Mouse (Mus musculus) thymus, adult 2 months (tissue): Measurements from ENCODE around the gene Phc1. TPM values are rescaled to one million over a fixed set of nuclear protein-coding genes. Genes with fewer than 3 reads are reported as not detected.

Experiments used
- DNase-seq: peaks from one replicate; pipeline ENCODE4 v3.0.0; 2021
- H3K27ac ChIP-seq: fragments of 200-500 bp; 2 replicates; pipeline ENCODE4 v1.5.1; 2012; ENCODE audit warnings: low read length, control low read depth; ENCODE audit not compliant: control insufficient read depth, insufficient read depth
- H3K27me3 ChIP-seq: fragments of 200-500 bp; 2 replicates; pipeline ENCODE4 v1.6.1; 2012; ENCODE audit warnings: mild to moderate bottlenecking, low read length, moderate library complexity, mixed read lengths; ENCODE audit not compliant: control insufficient read depth, insufficient read depth
- H3K36me3 ChIP-seq: fragments of 200-500 bp; 2 replicates; pipeline ENCODE4 v1.6.1; 2012; ENCODE audit warnings: mild to moderate bottlenecking, low read length, moderate library complexity; ENCODE audit not compliant: control insufficient read depth, insufficient read depth
- H3K4me1 ChIP-seq: fragments of 200-500 bp; replicated peaks from 2 replicates; pipeline ENCODE4 v1.6.1; 2012; ENCODE audit warnings: low read length; ENCODE audit not compliant: control insufficient read depth, insufficient read depth
- H3K4me3 ChIP-seq: fragments of 200-500 bp; 2 replicates; pipeline ENCODE4 v1.5.1; 2012; ENCODE audit warnings: mild to moderate bottlenecking, low read length, control low read depth, moderate library complexity; ENCODE audit not compliant: control insufficient read depth, insufficient read depth
- CTCF ChIP-seq: fragments of 200-500 bp; IDR thresholded peaks from 2 replicates; pipeline ENCODE4 v1.5.1; 2012; ENCODE audit warnings: mild to moderate bottlenecking, control low read depth, low read length, moderate library complexity, borderline replicate concordance; ENCODE audit not compliant: control insufficient read depth, poor library complexity, insufficient read depth; ENCODE audit errors: extremely low read depth
- POLR2A ChIP-seq: fragments of 200-500 bp; IDR thresholded peaks from 2 replicates; pipeline ENCODE4 v1.6.1; 2012; ENCODE audit warnings: mild to moderate bottlenecking, low read length, control low read depth, moderate library complexity; ENCODE audit not compliant: control insufficient read depth, poor library complexity, insufficient read depth; ENCODE audit errors: extremely low read depth
- WGBS: fragments of 180-500 bp; shearing (Covaris S2); methylation state at CpG from one replicate; pipeline ENCODE4 v1.1.7; 2018; 5-methylcytosine and 5-hydroxymethylcytosine counted together
- polyA plus RNA-seq: library from polyadenylated mRNA; depleted of rRNA; stranded (reverse); fragments of >200 nt; gene quantifications from 2 replicates; pipeline ENCODE4 v1.2.3, GENCODE M21; 2012

Gene Phc1
- polyA plus RNA-seq, 1 experiment = 107 TPM

- DNase-seq = no peak
- WGBS = 90% methylated on average over 12 of the region's 12 CpGs
- H3K4me1 ChIP-seq = peaks cover 4% of the 10 kb centered on the region
Observed at GRCm38 (mm10) chr6:122304790-122305555, 35.4 kb downstream of the Phc1 start.

DNA sequence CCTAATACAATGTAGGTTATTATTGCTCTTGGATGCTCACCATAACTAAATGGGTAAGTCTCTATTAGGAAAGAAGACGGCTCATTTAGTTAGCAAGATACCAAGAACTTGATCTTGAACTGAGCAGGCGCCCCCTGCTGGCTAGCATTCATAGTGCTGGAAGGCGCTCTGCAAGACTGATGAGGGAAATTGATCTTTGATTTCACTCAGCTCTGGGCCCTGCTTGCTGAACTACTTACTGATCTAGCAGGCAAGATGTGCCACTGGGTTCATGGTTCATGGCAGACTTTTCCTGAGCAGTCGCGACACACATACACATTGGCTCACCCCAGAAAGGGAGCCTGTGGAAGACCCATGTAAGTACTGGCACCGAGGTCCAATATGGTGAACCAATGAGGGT lies 36.0 kb downstream of the Phc1 start:
- Histone ChIP-seq H3K4me1 (peaks cover under 1% of the 10 kb centered on the region), H3K27me3 (no peaks in the 10 kb centered on the region), H3K27ac (no peak overlapping the region), H3K36me3 (no peaks in the 10 kb centered on the region), H3K4me3 (no peak overlapping the region)
- TF ChIP-seq POLR2A (no peak), CTCF (peak; percentile 38; the same call in 1 of the 2 replicates)
- peak; percentile 76 for DNase-seq
- 41% methylated on average over 6 of the region's 6 CpGs for WGBS

More at GRCm38 (mm10) chr6:122304790-122305555, 35.4 kb downstream of the Phc1 start:
- Histone ChIP-seq H3K27me3 (no peaks in the 10 kb centered on the region), H3K27ac (no peak overlapping the region), H3K4me3 (no peak overlapping the region), H3K36me3 (no peaks in the 10 kb centered on the region)
- TF ChIP-seq CTCF (no peak), POLR2A (no peak)

DNA sequence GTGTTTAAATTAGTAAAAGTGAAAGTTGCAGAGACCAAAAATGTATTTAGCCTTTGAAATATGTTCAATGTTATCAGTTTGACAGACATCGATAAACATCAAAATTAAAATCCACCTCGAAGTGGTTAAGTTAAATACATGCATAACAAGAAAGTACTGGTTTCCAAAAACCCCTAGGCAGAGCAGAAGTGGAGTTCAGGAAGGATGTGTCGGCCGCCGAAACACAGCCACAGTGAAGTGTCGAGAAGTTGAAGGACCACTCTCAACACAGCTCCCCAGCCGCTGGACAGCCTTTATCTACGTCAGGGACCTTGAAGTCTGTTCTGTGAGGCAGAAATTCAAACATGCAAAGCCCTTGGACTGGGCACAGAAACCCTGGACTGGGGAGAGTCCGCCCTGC lies 36.8 kb downstream of the Phc1 start:
- no peak overlapping the region for H3K4me3 ChIP-seq
- H3K4me1 ChIP-seq = no peaks in the 10 kb centered on the region; the same call in 1 of the 2 replicates
- no peaks in the 10 kb centered on the region for H3K36me3 ChIP-seq
- H3K27ac ChIP-seq = no peak overlapping the region
- H3K27me3 ChIP-seq = no peaks in the 10 kb centered on the region
- no peak for DNase-seq
- no peak for TF ChIP-seq POLR2A
- TF ChIP-seq CTCF = no peak
- 59% methylated on average over 9 of the region's 9 CpGs for WGBS

DNA sequence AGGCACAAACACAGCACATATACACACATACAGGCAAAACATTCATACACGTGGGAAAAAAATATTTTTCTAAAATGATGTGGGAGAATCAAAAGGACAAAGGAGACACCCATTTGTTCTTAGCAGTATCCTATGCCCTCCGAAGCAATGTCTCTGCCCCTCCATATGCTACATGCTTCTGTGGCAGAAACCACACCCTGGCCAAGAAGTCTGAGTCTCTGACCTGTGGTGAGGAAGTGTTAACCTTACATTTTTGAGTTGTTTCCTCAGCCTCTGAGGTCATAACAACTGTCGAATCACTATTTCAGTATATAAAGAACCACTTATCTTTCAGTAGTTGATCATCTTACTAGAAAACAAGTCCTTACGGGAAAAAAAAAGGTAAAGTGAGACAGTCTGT lies 37.7 kb downstream of the Phc1 start:
- H3K4me1 ChIP-seq = no peaks in the 10 kb centered on the region; the same call in none of the 2 replicates

DNA sequence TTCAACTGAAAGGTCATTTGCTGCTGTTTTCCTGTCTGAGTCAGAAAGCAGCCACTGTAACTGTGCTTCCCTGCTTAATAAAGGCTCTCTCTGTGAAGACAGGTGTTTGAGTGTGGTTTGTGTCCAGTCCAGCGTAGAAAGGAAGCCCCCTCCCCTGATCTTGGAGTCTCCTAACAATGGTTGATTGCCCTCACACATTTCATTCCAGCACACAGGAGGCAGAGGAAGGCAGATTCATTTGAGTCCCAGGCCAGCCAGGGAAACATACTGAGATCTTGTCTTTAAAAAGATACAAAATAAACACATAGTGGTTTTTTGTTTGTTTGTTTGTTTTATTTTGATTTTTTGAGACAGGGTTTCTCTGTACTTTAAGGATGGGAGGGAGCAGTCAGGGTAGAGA lies 38.2 kb downstream of the Phc1 start:
- no peak for DNase-seq
- no peaks in the 10 kb centered on the region for H3K27me3 ChIP-seq
- 94% methylated on average over 1 of the region's 1 CpGs for WGBS
- TF ChIP-seq CTCF (no peak), POLR2A (no peak)
- H3K27ac ChIP-seq = no peak overlapping the region
- no peak overlapping the region for H3K4me3 ChIP-seq
- H3K4me1 ChIP-seq = no peaks in the 10 kb centered on the region; the same call in none of the 2 replicates
- no peaks in the 10 kb centered on the region for H3K36me3 ChIP-seq

More for the DNA sequence above, 37.7 kb downstream of the Phc1 start:
- H3K36me3 ChIP-seq = no peaks in the 10 kb centered on the region
- no peak for DNase-seq
- 55% methylated on average over 4 of the region's 4 CpGs for WGBS
- TF ChIP-seq CTCF = no peak
- TF ChIP-seq POLR2A = no peak
- H3K27ac ChIP-seq = no peak overlapping the region
- no peaks in the 10 kb centered on the region for H3K27me3 ChIP-seq
- no peak overlapping the region for H3K4me3 ChIP-seq

- 79% methylated on average over 3 of the region's 3 CpGs for WGBS
Observed at GRCm38 (mm10) chr6:122299621-122300133, 40.7 kb downstream of the Phc1 start.

GRCm38 (mm10) chr6:122298223-122298609 lies 42.1 kb downstream of the Phc1 start:
- no peak overlapping the region for H3K4me3 ChIP-seq
- DNase-seq = no peak
- no peak overlapping the region for H3K27ac ChIP-seq
- no peak for TF ChIP-seq CTCF
- no peak for TF ChIP-seq POLR2A
- WGBS = 69% methylated on average over 4 of the region's 4 CpGs
- no peaks in the 10 kb centered on the region; the same call in 1 of the 2 replicates for H3K4me1 ChIP-seq
- no peaks in the 10 kb centered on the region for H3K36me3 ChIP-seq
- no peaks in the 10 kb centered on the region for H3K27me3 ChIP-seq

More at GRCm38 (mm10) chr6:122299621-122300133, 40.7 kb downstream of the Phc1 start:
- no peak overlapping the region for H3K27ac ChIP-seq
- no peaks in the 10 kb centered on the region; the same call in none of the 2 replicates for H3K4me1 ChIP-seq
- no peak overlapping the region for H3K4me3 ChIP-seq
- DNase-seq = no peak
- H3K27me3 ChIP-seq = no peaks in the 10 kb centered on the region
- no peaks in the 10 kb centered on the region for H3K36me3 ChIP-seq
- TF ChIP-seq CTCF = no peak
- no peak for TF ChIP-seq POLR2A
